Mouse (Mus musculus): Measurements from ENCODE around the gene Ano4.

GRCm38 (mm10) chr10:89377750-89378149 is 33.2 kb upstream of the Ano4 start:
- TF ChIP-seq HCFC1 (IDR thresholded peaks at IDR 0.05; ENCODE audit: borderline replicate concordance, insufficient read depth, low read length) (no peak), MAFK (IDR thresholded peaks at IDR 0.05; ENCODE audit: insufficient read depth, low read depth, low read length) (no peak), ZNF384 (IDR thresholded peaks at IDR 0.05; ENCODE audit: low read depth, low read length) (no peak), CHD2 (IDR thresholded peaks at IDR 0.05; ENCODE audit: low read depth, low read length) (no peak)
